Comparison of ENCODE assay signal across 8 mouse cellular contexts in the genomic region with DNA sequence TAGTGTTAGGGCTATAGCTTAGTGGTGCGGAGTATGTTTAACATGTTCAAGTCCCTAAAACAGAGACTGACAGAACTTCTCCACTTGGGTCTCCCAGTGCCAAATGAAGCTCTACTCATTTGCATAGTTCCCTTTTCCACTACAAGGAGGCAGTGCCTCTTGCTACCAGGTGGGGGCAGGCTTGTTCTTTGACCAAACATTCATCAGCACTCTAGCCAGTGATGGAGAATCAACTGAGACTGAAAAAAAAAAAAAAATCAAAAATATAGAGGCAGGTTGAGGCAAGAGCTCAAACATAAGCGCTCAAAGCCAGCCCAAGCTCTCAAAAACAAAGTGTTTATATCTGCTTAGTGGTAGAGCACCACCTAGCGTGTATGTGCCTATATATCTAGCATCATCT. TPM values are rescaled to one million over a fixed set of nuclear protein-coding genes. Genes with fewer than 3 reads are reported as not detected.
DNase-seq lines count a peak whose midpoint lies in the region; ATAC-seq lines count a peak whose summit lies in the region.
"Had no signal": no experiment of that assay in that cellular context is flagged by ENCODE, and none has a peak within 500 bp of the region (broad histone marks: within the 10 kb centered on the region; RNA-seq: fewer than 3 reads in every experiment).

No protein-coding gene starts in this region.

- H3K9ac ChIP-seq in liver, embryonic 13.5 days = no peak overlapping the region

- H3K4me3 ChIP-seq in liver, embryonic 13.5 days (replicated peaks) = no peak overlapping the region
- H3K4me3 ChIP-seq: myocyte had no signal

- H3K9me3 ChIP-seq in liver, embryonic 13.5 days (replicated peaks) = no peaks in the 10 kb centered on the region

- ATAC-seq in erythroblast, adult 5-6 weeks (replicated peaks; ENCODE audit: low FRiP score, poor library complexity, severe bottlenecking) = peak; percentile 39
- ATAC-seq in liver, embryonic 13.5 days (ENCODE audit: low read depth) = no peak

- peak overlapping the region; percentile 99 for H3K27ac ChIP-seq in liver, embryonic 13.5 days

- H3K36me3 ChIP-seq in liver, embryonic 13.5 days = no peaks in the 10 kb centered on the region

- no peaks in the 10 kb centered on the region for H3K27me3 ChIP-seq in liver, embryonic 13.5 days

- no peak overlapping the region for H3K4me2 ChIP-seq in liver, embryonic 13.5 days

- 57% methylated on average over 3 of the region's 3 CpGs for WGBS in liver, embryonic 13.5 days (ENCODE audit: insufficient replicate concordance)

- DNase-seq in layer of hippocampus, postnatal 10 days (ENCODE audit: low spot score in 2 of 2) = peak; percentile 74 to 76
- DNase-seq in layer of hippocampus, adult 9-10 months (ENCODE audit: low spot score) = no peak
- DNase-seq in ES-CJ7 (ENCODE audit: low read depth, low spot score) (peak; percentile 78), adipocyte (ENCODE audit: low spot score) (peak; percentile 81)
- peak; percentile 66 for DNase-seq in liver, embryonic 13.5 days
- peak; percentile 43 for DNase-seq in skeletal muscle tissue, adult 2 months (ENCODE audit: low read depth, low spot score)

- peaks cover 72% of the 10 kb centered on the region for H3K4me1 ChIP-seq in liver, embryonic 13.5 days (replicated peaks)

RNA-seq across cellular contexts. Expression of a gene that starts 4.8 kb away (rescaled TPM):
- 100 to 1,000 TPM; 198 to 212 TPM for total RNA-seq in layer of hippocampus, postnatal 10 days (2021)
- total RNA-seq in erythroblast, adult 5-6 weeks (2015; ENCODE audit: low replicate concordance) = 150 and 218 TPM in 2 replicates
- 337 and 409 TPM in 2 replicates for total RNA-seq in erythroblast, adult 5-6 weeks (2017; ENCODE audit: low replicate concordance)
- 118 and 128 TPM in 2 replicates for polyA plus RNA-seq in liver, embryonic 13.5 days (2015; fragmentation: Nextera tagmentation; extraction: Ambion mirVana)

RNA-seq across cellular contexts. Expression of a gene that starts 17.3 kb away (rescaled TPM):
- 10 to 100 TPM; 52.6 to 53.3 TPM for total RNA-seq in layer of hippocampus, postnatal 10 days (2021)
- 7.9 and 61.9 TPM in 2 replicates for total RNA-seq in erythroblast, adult 5-6 weeks (2015; ENCODE audit: low replicate concordance)
- total RNA-seq in erythroblast, adult 5-6 weeks (2017; ENCODE audit: low replicate concordance) = 15.3 and 18.3 TPM in 2 replicates
- 80.8 and 81.6 TPM in 2 replicates for polyA plus RNA-seq in liver, embryonic 13.5 days (2015; fragmentation: Nextera tagmentation; extraction: Ambion mirVana)

RNA-seq across cellular contexts. Expression of a gene that starts 22.2 kb away (rescaled TPM):
- total RNA-seq in layer of hippocampus, postnatal 10 days (2021) = 1 to 10 TPM; 1.4 to 1.8 TPM
- total RNA-seq in erythroblast, adult 5-6 weeks (2015; ENCODE audit: low replicate concordance) = not detected in 2 replicates
- not detected in 2 replicates for total RNA-seq in erythroblast, adult 5-6 weeks (2017; ENCODE audit: low replicate concordance)
- polyA plus RNA-seq in liver, embryonic 13.5 days (2015; fragmentation: Nextera tagmentation; extraction: Ambion mirVana) = 0.81 and 1.3 TPM in 2 replicates

RNA-seq across cellular contexts. Expression of a gene that starts 22.9 kb away (rescaled TPM):
- 10 to 100 TPM; 61.9 to 64.8 TPM for total RNA-seq in layer of hippocampus, postnatal 10 days (2021)
- 105 and 119 TPM in 2 replicates for total RNA-seq in erythroblast, adult 5-6 weeks (2015; ENCODE audit: low replicate concordance)
- total RNA-seq in erythroblast, adult 5-6 weeks (2017; ENCODE audit: low replicate concordance) = 161 and 226 TPM in 2 replicates
- 48.2 and 51.9 TPM in 2 replicates for polyA plus RNA-seq in liver, embryonic 13.5 days (2015; fragmentation: Nextera tagmentation; extraction: Ambion mirVana)

RNA-seq across cellular contexts. Expression of a gene that starts 38.5 kb away (rescaled TPM):
- total RNA-seq in layer of hippocampus, postnatal 10 days (2021) = 10 to 100 TPM; 72.7 to 79.7 TPM
- 135 and 146 TPM in 2 replicates for total RNA-seq in erythroblast, adult 5-6 weeks (2015; ENCODE audit: low replicate concordance)
- total RNA-seq in erythroblast, adult 5-6 weeks (2017; ENCODE audit: low replicate concordance) = 35.0 and 81.7 TPM in 2 replicates
- polyA plus RNA-seq in liver, embryonic 13.5 days (2015; fragmentation: Nextera tagmentation; extraction: Ambion mirVana) = 93.3 and 104 TPM in 2 replicates
